Mouse (Mus musculus) cerebellum, adult 8-10 months (tissue): ENCODE data around the gene Gpr25.

ENCODE experiments used
- DNase-seq: peaks from one replicate; pipeline ENCODE4 v3.0.0; 2022

The Gpr25 gene

GRCm38 (mm10) chr1:136232986-136233790 lies 27.5 kb downstream of the Gpr25 start:
- peak; percentile 7 for DNase-seq

GRCm38 (mm10) chr1:136232285-136232926 lies 28.3 kb downstream of the Gpr25 start:
- no peak for DNase-seq

- DNase-seq, result no peak
Observed at GRCm38 (mm10) chr1:136231596-136231995, 29.1 kb downstream of the Gpr25 start.

GRCm38 (mm10) chr1:136230201-136230600 lies 30.5 kb downstream of the Gpr25 start:
- DNase-seq, result no peak

GRCm38 (mm10) chr1:136229040-136229373 lies 31.7 kb downstream of the Gpr25 start:
- no peak for DNase-seq

- no peak for DNase-seq
Observed at GRCm38 (mm10) chr1:136228328-136229039, 32.2 kb downstream of the Gpr25 start.

GRCm38 (mm10) chr1:136227870-136228269 lies 32.8 kb downstream of the Gpr25 start:
- no peak for DNase-seq

- no peak for DNase-seq
Observed at GRCm38 (mm10) chr1:136226626-136227025, 34.0 kb downstream of the Gpr25 start.

- DNase-seq, result no peak
Observed at GRCm38 (mm10) chr1:136225846-136226245, 34.8 kb downstream of the Gpr25 start.

- no peak for DNase-seq
Observed at GRCm38 (mm10) chr1:136223758-136224342, 36.8 kb downstream of the Gpr25 start.

- no peak for DNase-seq
Observed at GRCm38 (mm10) chr1:136222386-136222785, 38.3 kb downstream of the Gpr25 start.

GRCm38 (mm10) chr1:136220037-136220871 lies 40.4 kb downstream of the Gpr25 start:
- no peak for DNase-seq

- no peak for DNase-seq
Observed at GRCm38 (mm10) chr1:136214304-136214703, 46.4 kb downstream of the Gpr25 start.

GRCm38 (mm10) chr1:136212803-136213202 lies 47.9 kb downstream of the Gpr25 start, which contains the start of gene Mroh3:
Mroh3 (minus strand) TSS chr1:136212828.
- no peak for DNase-seq
